Mouse (Mus musculus) megakaryocyte, embryonic 14.5 days (primary cell): Measurements from ENCODE around the gene 1700017B05Rik. TPM values are rescaled to one million over a fixed set of nuclear protein-coding genes. Genes with fewer than 3 reads are reported as not detected.

Source experiments
- H3K27me3 ChIP-seq: replicated peaks from 2 replicates; pipeline ENCODE3; 2012; ENCODE audit warnings: inconsistent platforms
- H3K36me3 ChIP-seq: replicated peaks from 2 replicates; pipeline ENCODE3; 2012; ENCODE audit warnings: low read length, inconsistent platforms, mixed read lengths
- H3K4me1 ChIP-seq: 2 replicates; pipeline ENCODE4 v1.6.1; 2012; ENCODE audit warnings: inconsistent platforms
- H3K4me3 ChIP-seq: replicated peaks from 2 replicates; pipeline ENCODE3; 2012; ENCODE audit warnings: moderate library complexity, mild to moderate bottlenecking, inconsistent platforms
- H3K9me3 ChIP-seq: 2 replicates; pipeline ENCODE4 v1.6.1; 2012; ENCODE audit warnings: inconsistent platforms
- FLI1 ChIP-seq: IDR thresholded peaks from 2 replicates; pipeline ENCODE4 v1.6.1; 2012; ENCODE audit warnings: low read length, inconsistent platforms, mixed read lengths
- GATA1 ChIP-seq: IDR thresholded peaks from 3 replicates; pipeline ENCODE4 v1.6.1; 2012; ENCODE audit warnings: mixed read lengths, low read length, inconsistent platforms, borderline replicate concordance
- polyA plus RNA-seq: library from polyadenylated mRNA; stranded (reverse); fragments of >175 nt; gene quantifications from 2 replicates; pipeline ENCODE4 v1.2.3, GENCODE M21; 2012; ENCODE audit warnings: low replicate concordance; ENCODE audit not compliant: insufficient read depth

1700017B05Rik gene
- polyA plus RNA-seq, 1 experiment, result 106 TPM

DNA sequence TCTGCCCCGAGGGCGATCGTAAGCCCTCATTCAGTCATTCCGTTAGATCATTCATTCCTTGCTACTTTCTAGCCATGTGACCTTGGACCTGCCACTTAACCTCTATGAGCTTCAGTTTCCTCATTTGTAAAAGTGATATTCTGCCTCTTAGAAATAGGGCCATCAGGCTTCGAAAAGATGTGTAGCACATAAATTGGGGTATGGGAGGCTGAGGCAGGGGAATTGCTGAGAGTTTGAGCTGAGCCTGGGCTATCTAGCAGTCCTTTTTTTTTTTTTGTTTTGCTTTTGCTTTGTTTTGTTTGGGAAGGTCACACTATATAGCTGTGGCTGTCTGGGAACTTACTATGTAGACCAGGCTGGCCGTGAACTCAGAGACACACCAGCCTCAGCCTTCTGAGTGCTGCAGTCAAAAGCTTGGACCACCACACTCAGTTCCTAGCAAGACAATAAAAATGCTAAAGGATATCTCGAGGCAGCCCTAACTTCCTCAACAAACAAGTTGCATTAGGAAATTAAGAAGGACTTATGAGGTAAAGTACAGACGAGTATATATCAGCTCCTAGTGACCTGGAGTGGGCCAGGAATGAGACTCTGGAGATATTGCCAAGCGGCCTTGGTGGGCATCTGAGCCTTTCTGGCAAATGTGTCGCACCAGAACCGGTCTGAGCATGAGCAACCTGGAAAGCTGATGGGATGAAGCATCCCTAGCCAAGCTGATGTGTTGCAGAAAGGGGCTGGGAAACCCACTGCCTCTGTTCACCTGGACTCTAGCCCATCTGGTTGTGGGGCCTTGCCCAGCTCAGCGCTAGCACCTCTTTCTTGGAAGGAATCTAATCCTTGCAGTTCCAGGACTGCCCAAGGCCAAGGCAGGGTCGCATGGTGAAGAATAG, 628 bp upstream of the 1700017B05Rik start:
- Histone ChIP-seq H3K27me3 (no peaks in the 10 kb centered on the region), H3K9me3 (no peaks in the 10 kb centered on the region), H3K36me3 (peaks cover 30% of the 10 kb centered on the region), H3K4me3 (peak overlapping the region; percentile 93), H3K4me1 (peaks cover 84% of the 10 kb centered on the region)
- no peak for TF ChIP-seq FLI1
- TF ChIP-seq GATA1, result no peak

DNA sequence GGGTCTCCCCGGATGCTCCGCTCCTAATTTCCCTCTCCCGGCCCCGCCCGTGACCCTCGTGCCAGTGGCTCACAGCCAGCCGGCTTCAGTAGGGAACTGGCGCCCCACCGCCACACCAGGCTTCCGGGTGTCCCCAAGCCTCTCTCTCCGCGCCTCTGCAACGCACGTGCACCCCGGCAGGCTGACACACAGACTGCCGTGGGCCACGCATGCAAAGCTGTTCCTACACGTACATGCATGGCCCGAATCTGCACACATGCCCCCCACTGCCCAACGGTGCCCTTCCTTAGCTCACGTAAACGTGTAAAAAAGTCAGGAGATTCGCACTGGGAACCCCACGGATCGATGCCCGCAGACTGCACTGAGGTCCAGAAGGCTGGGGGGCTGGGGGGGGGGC, 898 bp downstream of the 1700017B05Rik start:
- Histone ChIP-seq H3K4me3 (peak overlapping the region; percentile 93), H3K27me3 (no peaks in the 10 kb centered on the region), H3K4me1 (peaks cover 84% of the 10 kb centered on the region), H3K9me3 (no peaks in the 10 kb centered on the region), H3K36me3 (peaks cover 46% of the 10 kb centered on the region)
- no peak for TF ChIP-seq FLI1

GRCm38 (mm10) chr9:57260940-57261339, 1.5 kb downstream of the 1700017B05Rik start:
- H3K4me1 ChIP-seq, result peaks cover 84% of the 10 kb centered on the region
- H3K4me3 ChIP-seq, result peak overlapping the region; percentile 93
- H3K27me3 ChIP-seq, result no peaks in the 10 kb centered on the region
- TF ChIP-seq FLI1 (no peak), GATA1 (no peak)
- peaks cover 50% of the 10 kb centered on the region for H3K36me3 ChIP-seq
- no peaks in the 10 kb centered on the region for H3K9me3 ChIP-seq

GRCm38 (mm10) chr9:57259736-57260135, 2.7 kb downstream of the 1700017B05Rik start:
- no peaks in the 10 kb centered on the region for H3K9me3 ChIP-seq
- peak overlapping the region; percentile 93 for H3K4me3 ChIP-seq
- H3K4me1 ChIP-seq, result peaks cover 86% of the 10 kb centered on the region
- H3K36me3 ChIP-seq, result peaks cover 62% of the 10 kb centered on the region
- TF ChIP-seq GATA1 (no peak), FLI1 (no peak)
- no peaks in the 10 kb centered on the region for H3K27me3 ChIP-seq

- Histone ChIP-seq H3K4me3 (peak overlapping the region; percentile 38), H3K4me1 (peaks cover 86% of the 10 kb centered on the region), H3K9me3 (no peaks in the 10 kb centered on the region), H3K36me3 (peaks cover 83% of the 10 kb centered on the region), H3K27me3 (no peaks in the 10 kb centered on the region)
- TF ChIP-seq GATA1 (no peak), FLI1 (no peak)
Observed at GRCm38 (mm10) chr9:57257627-57258026, 4.8 kb downstream of the 1700017B05Rik start.

- Histone ChIP-seq H3K4me1 (peaks cover 93% of the 10 kb centered on the region), H3K9me3 (no peaks in the 10 kb centered on the region), H3K36me3 (peaks cover 90% of the 10 kb centered on the region), H3K27me3 (no peaks in the 10 kb centered on the region), H3K4me3 (peak overlapping the region; percentile 87)
- TF ChIP-seq GATA1 (no peak), FLI1 (no peak)
Observed at GRCm38 (mm10) chr9:57256861-57257260, 5.6 kb downstream of the 1700017B05Rik start.

GRCm38 (mm10) chr9:57256309-57256708, 6.1 kb downstream of the 1700017B05Rik start:
- Histone ChIP-seq H3K4me3 (peak overlapping the region; percentile 87), H3K9me3 (no peaks in the 10 kb centered on the region), H3K4me1 (peaks cover 98% of the 10 kb centered on the region), H3K36me3 (peaks cover 96% of the 10 kb centered on the region), H3K27me3 (no peaks in the 10 kb centered on the region)
- TF ChIP-seq FLI1 (no peak), GATA1 (no peak)

DNA sequence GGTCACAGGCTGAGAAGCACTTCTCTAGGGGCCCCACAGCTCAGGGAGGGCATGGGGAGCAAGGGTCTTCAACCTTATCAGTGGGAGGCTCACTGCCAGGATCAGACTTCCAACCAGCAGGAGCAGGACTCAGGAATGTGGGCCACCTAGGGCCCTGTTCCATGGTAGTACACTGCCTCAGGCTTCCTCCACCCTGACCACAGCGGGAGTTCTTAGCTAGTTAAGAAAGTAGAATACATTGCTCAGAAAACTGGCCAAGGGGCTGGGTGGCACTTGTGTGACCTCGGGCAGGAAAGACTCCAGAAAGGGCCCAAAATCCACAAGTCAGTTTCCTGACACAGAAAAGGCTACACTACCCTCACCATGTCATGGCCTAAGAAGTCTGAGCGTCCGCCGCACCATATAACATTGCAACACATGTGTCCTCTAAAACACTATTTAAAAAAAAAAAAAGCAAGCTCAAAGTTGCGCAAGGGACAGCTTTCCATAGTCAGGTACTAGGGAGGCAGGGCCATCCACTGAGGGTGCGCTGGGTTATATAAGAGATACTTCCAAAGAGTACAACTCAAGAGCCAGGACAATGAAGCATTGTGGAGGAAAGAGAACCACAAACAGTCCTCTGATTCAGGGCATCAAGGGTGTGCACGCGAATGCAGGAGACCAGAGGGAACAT, 7.5 kb downstream of the 1700017B05Rik start:
- no peaks in the 10 kb centered on the region for H3K9me3 ChIP-seq
- H3K4me1 ChIP-seq, result peaks cover 99% of the 10 kb centered on the region
- TF ChIP-seq FLI1 (no peak), GATA1 (no peak)
- peaks cover 97% of the 10 kb centered on the region for H3K36me3 ChIP-seq
- H3K27me3 ChIP-seq, result no peaks in the 10 kb centered on the region
- peak overlapping the region; percentile 70 for H3K4me3 ChIP-seq

DNA sequence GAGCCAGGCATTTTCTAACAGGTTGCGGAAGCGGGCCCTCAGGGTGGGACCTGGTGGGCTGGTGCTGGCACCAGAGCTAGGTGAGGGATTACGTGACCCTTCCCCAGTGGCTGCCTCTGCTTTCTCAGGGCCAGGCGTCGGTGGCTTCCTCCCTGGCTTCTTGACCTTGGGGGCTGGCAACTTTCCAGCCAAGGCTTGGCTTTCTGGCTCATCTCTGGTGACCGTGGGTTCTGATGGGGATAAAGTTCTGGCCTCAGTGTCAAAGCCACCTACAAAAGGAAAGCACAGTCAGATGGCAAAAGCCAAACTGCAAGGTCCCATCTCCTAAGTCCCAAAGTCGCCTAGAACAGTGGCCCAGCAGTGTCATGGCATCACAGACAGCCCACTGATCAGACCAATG, 8.4 kb downstream of the 1700017B05Rik start:
- no peaks in the 10 kb centered on the region for H3K27me3 ChIP-seq
- no peaks in the 10 kb centered on the region for H3K9me3 ChIP-seq
- no peak overlapping the region for H3K4me3 ChIP-seq
- peaks cover 100% of the 10 kb centered on the region for H3K4me1 ChIP-seq
- H3K36me3 ChIP-seq, result peaks cover 97% of the 10 kb centered on the region
- TF ChIP-seq GATA1 (no peak), FLI1 (no peak)

GRCm38 (mm10) chr9:57251139-57251538, 11.3 kb downstream of the 1700017B05Rik start:
- Histone ChIP-seq H3K4me1 (peaks cover 91% of the 10 kb centered on the region), H3K4me3 (no peak overlapping the region), H3K9me3 (no peaks in the 10 kb centered on the region), H3K36me3 (peaks cover 75% of the 10 kb centered on the region), H3K27me3 (peaks cover 10% of the 10 kb centered on the region)
- TF ChIP-seq GATA1 (no peak), FLI1 (no peak)
